Mouse (Mus musculus) gastrocnemius, postnatal 14 days (tissue): Measurements from ENCODE around the gene Pxdn. TPM values are rescaled to one million over a fixed set of nuclear protein-coding genes. Genes with fewer than 3 reads are reported as not detected.

Experiments
- DNase-seq: peaks from one replicate; pipeline ENCODE4 v3.0.0; 2021; ENCODE audit warnings: mixed read lengths
- intact Hi-C: fragments of 180-260 bp; cut with DNase I; formaldehyde crosslinking; loops from one replicate; pipeline ENCODE4 v1.15.1; 2025; ENCODE audit warnings: low total_unique reads
- total RNA-seq, 2 experiments: library from RNA; stranded (reverse); gene quantifications; 2 replicates each; pipeline ENCODE4 v1.2.3; 2021

Gene Pxdn
- total RNA-seq, 2 experiments from 2014 or later: 63.6 to 66.6 TPM

DNA sequence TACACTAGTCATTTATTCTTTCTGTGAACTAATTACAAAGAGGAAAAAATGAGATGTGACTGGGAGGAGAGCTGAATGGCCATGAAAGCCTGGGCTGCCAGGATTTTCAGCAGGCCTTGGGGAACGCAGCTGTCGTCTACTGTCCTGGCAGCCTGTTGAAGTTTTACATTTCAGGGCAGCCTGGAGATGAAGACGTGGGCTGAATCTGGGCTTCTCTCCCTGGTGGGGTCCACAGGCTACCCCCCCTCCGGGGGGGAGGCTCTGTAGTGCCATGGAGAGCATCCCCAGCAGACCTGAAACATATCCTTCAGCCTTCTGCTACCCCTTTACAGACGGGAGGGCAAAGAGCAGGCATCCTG lies 66.9 kb downstream of the Pxdn start:
- peak; percentile 39 for DNase-seq
- intact Hi-C loops: no loop called here

DNA sequence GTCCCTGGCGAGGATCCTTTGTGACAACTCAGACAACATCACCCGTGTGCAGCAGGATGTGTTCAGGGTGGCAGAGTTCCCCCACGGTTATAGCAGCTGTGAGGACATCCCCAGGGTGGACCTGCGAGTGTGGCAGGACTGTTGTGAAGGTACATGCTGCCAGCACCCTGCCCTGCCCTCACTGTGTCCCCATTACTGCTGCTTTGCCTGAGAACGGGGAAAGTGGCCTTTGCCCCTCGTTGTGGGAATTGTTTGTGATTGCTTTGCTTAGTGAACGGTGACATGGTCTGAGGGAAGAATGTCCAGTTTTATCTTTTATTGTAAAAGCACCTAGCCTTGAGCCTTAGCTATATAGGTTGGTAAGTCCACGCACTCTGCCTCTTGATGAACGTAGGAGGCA lies 69.2 kb downstream of the Pxdn start:
- DNase-seq: no peak
- intact Hi-C loops: no loop called here

DNA sequence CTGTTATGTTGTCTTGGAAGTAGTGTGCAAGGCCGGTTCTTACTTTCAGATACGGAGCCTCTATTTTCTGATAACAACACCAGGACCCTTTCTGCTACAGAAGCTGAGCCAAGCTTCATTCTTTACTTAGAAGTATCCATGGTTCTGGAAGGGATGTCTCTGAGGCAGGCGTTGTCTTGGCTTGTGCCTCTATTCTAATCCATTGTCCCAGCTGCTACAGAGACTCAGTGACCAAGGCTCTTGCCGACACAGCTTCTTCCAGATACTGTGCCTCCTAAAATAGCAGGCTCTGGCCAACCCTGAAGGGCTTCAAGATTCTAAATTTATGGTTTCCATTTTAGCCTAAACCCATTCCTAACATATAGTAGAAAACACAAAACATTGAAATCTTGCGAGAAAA lies 71.3 kb downstream of the Pxdn start:
- intact Hi-C loops: no loop called here
- no peak for DNase-seq

DNA sequence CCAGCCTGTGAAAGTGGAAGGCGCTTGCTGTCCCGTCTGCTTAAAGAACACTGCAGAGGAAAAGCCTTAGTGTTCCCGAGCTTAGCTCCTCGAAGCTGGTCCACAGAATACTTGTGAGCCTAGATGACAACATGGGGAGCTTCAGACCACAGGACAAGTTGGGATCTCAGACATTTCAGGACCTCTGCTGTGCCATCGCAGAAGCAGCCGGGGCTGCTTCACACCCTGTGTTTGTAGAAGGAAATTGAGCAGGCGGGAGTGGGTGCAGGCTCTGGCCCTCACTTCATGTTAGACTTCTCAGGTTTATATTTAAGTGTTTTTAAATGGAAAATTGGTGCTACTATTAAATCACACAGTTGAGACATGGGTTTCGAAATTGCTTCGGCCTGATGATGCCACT lies 78.1 kb downstream of the Pxdn start:
- no peak for DNase-seq
- intact Hi-C loops: no loop called here

DNA sequence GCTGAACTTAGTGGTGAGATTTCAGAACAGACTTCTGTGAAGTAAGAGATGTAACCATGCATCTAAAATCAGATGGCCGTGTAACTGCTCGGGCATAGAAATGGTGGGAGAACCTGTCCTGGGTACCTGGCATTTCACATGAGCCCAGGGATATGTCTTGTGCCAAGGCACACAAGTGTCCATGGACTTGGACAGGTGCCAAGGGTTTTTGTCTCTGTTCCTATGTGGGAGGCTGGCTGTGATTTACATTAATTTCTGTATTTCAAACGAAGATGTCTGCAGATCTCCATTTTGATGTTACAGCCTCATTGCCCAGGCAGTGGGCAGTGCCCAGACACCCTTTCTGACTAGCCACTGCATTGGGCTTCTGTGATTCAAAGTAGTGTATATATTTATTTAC lies 79.7 kb downstream of the Pxdn start:
- intact Hi-C loops: no loop called here
- DNase-seq: no peak

DNA sequence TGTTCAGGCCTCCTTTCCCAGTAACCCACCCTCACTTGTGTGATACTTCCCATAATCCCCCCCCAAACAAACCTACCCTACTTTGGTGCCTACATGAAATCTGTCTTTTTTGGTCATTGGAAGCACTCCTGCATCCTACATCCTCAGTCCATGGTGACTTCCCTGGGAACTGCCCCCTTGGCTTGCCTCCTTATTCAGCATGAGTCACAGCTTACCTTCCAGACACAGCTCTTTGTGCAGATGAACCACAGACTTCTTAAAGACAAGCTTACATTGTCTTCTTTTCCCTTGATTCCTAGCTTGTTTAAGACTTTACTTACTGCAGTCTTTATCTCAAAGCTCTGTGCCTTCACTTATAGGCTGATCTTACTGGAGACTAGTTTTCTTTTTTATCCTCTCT lies 83.0 kb downstream of the Pxdn start:
- DNase-seq: no peak
- intact Hi-C loops: no loop called here

DNA sequence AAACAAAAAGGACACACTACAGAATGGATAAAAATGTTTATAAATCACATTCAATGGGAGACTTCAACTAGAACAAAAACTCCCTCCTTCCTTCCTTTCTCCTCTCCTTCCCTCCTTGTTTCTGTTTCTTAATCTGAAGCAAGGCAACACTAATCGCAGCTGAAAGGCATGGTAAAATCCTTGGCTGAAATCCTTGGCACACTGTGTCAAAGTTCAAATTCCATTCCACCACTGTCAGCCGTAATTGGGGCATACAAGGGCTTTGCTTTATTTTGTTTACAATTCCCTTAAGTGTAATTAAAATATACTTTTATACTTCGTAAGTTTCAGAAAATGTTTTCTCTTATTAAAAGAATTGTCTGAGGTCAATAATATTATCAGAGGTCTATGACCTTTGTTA lies 86.1 kb downstream of the Pxdn start:
- intact Hi-C loops: no loop called here
- no peak for DNase-seq

DNA sequence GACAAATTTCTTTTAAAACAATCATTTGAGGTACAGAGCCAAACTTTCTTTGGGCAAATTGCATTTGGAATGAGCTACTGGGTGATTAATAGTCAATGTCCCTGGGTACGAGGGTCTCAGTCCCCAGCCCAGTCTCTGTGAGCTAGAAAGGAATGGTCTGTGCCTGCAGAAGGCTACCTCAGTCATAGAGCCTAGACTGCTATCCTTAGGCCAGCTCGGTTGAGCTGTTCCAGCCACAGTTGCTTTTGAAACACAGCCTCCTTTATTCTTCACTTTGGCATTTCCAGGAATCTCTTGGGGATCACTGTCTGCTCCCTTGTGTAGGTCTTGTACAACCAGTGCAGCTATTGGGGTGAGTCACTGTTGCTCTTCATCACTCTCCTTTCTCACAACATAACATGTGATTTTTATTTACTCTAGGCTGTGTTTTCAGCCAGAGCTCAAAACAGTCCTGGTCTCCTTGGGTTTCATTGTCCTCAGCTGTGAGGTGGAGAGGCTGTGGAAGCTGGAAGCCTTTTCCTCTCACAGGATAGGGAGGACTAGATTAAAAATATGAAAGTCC lies 86.9 kb downstream of the Pxdn start:
- DNase-seq: no peak
- intact Hi-C loops: no loop called here

DNA sequence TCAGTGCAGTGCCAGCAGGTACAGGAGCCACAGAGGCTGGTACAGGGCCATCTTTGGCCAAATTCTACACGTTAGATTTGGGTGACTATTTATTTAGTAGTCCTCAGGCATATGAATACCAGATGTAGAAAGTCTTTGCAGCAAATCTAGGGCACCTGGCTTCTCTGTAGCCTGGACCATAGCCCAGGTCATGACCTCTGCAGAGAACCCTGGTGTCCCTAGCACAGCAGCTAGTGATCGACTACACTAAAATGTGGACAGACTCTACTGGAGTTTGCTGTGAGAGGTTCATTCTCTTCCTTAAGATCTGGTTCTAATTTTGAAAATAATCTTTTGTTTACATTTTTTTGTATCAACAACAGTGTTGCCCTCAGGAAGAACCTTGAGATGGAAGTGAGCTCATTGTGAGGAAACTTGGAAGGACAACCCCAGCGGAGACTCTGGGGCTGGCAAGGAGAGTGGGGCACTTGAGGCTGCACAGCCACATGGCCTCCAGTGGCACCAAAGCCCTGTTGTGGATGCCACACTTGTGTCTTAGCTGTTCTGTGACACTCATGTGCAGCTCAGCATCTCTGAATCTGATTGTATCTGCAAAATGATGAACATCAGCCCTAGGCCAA lies 90.4 kb downstream of the Pxdn start:
- no peak for DNase-seq
- intact Hi-C loops: no loop called here

DNA sequence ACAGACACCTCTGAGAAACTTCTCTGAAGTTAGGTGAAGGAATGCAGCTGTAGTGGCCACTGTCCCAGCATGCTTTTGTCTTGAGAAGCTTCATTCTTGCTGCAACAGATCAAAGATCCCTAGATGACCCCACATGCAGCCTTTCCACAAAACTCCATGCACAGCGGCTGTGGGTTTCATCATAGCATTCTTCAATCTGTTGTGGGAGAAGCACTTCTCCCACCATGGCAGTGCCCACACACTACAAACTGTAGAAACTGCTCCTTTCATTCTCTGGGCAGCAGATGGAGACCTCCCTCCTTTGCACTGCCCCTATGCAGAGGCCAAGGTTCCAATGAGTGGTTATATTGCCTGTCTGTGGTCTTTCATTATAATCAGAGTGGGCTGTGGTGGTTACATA lies 91.7 kb downstream of the Pxdn start:
- intact Hi-C loops: no loop called here
- no peak for DNase-seq

DNA sequence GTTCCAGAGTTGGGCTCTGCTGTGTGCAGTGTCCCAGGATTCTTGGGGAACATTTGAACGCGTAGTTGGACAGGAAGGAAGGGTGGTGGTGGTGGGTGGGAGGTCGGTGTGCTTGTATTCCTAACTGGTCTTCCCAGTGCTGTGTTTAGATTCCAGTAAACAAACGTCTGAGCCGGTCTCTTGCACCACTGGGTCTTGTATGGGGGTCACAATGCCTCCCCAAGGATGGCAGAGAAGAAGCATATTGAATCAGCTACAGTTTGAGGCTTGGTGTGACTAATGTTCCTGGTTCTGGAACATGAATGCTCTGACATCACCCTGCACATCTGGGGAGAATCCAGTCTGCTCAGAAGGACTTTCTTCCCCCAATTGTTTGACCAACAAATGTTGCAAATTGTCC lies 93.2 kb downstream of the Pxdn start:
- intact Hi-C loops: no loop called here
- DNase-seq: no peak

DNA sequence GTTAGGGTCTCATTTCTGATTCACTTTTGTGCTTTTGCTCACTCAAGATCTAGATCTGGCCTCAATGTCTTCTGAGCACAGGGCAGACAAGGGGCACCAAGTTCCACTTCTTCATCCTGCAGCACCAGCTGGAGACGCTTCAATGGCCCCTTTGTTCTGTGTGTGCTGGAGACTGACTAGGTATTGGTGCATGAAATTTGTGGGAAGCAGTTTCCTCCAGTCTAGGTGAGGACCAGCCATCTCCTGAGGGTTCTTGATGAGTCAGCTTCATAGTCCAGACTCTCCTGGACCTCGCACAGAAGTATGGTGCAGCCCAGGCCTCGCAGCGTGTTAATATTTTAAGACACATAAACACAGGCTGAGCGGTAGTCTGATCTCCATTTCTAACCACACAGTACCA lies 97.3 kb downstream of the Pxdn start:
- intact Hi-C loops: no loop called here
- DNase-seq: no peak

DNA sequence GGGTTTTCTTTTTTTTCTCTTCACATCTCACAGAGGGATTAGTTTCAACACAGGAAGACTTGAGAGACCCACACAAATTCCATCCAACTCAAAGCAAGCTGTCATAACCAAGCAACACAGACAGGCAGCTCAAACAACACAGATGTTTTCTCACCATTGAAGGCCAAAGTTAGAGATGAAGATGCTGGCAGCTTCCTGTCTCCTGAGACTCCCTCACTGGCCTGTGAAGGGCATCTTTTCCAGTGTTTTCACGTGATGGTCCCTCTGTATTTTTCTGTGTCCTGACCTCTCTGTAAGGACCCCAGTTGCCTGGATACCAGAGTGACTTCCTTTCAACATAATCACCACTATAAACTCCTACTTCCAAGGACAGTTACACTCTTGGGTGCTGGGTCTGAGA lies 98.0 kb downstream of the Pxdn start:
- intact Hi-C loops: no loop called here
- peak; percentile 25 for DNase-seq

DNA sequence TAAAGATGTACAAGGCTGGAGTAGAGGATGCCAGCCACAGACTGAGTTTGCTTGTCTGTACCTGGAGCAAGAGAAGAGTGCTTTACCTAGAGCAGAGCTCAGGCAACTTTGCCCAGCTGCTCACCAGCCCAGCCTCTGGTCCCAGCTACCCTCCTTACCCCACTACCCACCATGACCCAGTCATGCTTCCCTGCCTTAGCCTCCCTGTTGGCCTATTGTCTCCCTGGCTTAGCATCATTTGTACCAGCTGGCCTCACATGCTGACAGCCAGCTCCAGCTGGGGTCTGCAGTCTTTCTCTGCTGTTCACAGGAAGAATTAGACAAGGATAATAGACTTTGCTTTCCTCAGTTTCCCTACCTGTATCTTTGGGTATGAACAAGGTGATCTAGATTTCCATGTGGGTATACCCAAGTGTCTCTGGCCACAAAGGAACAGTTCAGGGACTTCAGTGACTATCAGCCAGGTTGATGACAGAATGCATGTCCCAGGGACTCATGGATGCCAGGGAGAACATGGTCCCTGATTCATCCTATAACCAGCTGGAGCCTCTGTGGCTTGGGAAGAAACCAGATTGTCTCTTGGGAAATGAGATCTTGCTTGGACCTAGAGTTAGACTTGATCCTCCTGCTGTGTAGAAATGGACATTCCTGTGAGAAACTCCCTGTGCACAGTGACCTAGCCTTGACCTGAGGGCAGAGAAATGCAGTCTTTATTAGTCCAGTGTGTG lies 98.6 kb downstream of the Pxdn start:
- DNase-seq: no peak
- intact Hi-C loops: no loop called here

DNA sequence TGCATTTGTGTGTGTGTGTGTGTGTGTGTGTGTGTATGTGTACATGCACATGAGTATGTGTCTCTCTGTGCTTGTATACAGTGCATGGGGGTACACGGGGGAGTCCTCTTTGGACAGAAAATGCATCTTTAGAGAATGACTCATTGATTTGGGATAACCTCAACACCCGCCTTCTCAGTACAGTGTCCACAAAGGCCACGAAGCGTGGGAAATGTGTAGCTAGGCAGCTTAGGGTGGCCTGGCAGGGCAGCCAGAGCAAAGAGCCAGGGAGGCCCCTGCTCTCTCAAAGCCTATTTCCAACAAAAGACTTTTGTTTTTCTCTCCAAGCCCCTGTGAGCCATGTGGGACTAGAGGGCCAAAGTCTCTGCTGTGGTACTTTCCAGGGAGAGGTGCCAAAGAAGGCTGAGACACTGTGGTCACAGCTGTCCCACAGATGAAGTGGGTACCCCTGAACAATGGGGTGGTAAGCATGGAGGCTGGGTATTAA lies 99.2 kb downstream of the Pxdn start:
- peak; percentile 32 for DNase-seq
- intact Hi-C loops: no loop called here

DNA sequence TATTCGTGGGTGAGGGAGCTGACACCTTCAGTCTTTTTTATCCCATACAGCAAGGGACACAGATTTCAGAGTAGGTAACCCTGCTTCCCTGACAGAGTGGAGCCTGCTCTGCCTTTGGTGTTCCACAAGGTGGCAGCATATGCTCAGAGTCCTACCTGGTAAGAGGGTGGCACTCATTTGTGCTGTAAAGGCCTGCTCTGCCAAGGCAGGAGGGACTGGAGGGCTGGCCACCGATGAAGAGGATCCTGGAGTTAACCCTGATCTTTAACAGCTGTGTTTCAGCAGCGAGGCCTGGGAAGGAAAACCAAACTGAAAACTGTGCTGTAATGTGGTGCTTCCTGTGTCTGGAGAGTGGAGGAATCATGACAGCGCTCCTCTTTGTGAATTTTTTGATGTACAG lies 102.2 kb downstream of the Pxdn start:
- intact Hi-C loops: no loop called here
- peak; percentile 55 for DNase-seq

DNA sequence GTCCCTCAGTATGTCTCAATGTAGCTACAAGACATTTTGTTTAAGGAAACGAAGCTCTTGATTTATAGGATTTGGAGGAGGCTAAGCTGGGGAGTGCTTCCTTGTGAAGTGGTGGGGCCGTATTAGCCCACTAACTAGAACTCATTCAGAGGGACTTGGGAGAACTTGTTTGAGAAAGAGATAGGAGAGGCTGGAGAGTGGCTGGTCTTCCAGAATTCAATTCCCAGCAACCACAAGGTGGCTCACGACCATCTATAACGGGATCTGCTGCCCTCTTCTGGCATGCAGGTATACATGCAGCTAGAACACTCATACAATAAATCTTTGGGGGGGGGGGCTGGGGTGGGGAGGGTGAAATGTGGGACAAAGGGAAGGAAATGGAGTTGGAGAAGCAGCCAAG lies 102.7 kb downstream of the Pxdn start:
- peak; percentile 38 for DNase-seq
- intact Hi-C loops: loop anchor here (2.0 kb wide), 1 partner anchor 113 kb away; no protein-coding TSS in a partner anchor

DNA sequence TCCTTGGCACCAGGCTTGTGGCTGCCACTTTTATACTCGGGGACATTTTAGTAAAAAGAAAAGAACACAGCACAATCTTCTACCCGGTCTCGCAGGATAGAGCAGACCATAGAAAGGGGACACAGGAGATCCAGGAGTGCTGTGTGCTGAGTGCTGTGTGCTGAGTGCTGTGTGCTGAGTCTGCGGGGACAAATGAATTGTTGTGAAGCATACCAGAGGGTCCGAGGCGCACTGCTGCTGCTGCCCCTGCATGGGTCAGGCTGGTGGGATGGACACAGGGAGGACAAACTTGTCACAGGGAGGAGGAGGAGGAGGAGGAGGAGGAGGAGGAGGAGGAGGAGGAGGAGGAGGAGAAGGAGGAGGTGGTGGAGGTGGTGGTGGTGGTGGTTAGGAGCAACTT lies 111.4 kb downstream of the Pxdn start:
- intact Hi-C loops: no loop called here
- no peak for DNase-seq

DNA sequence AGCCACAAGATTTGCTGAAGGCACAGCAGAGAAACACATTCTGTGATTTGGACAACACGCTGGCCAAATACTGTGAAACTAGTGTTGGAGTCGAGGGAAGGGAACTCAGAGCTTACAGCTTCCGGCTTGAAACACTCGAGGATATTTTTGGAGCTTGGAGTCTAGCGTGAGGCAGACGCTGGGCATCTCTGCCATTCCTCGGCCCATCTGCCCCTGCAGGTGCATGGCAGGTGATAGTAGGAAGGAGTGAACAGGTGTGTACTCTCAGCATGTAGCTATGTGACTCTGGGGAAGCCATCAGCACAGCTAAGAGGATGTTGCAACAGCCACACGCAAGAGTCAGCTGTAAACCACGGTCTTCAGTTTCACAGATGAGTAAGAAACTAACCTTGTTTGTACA lies 112.4 kb downstream of the Pxdn start:
- intact Hi-C loops: loop anchor here (5.0 to 10.0 kb wide), 3 partner anchors 75 to 522 kb away; no protein-coding TSS in a partner anchor
- DNase-seq: no peak

DNA sequence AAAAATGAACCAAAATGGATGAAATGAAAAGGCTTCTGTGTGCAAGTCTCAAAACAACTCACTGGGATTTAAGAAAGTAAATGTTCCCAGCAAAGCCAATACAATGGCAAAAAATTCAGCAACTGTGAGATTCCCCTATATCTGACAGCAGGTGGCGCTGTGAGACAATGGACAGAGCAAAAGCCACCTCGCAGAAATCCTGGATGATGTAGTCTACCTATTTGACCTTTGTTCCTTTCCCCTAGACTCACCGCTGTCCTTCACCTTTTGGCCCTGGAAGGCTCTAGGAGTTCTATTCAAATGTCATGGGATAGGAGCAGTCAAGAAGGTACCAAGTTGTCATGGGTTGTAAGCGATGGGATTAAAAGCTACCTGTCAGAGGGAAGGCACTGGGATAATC lies 112.8 kb downstream of the Pxdn start:
- intact Hi-C loops: loop anchor here (5.0 to 10.0 kb wide), 3 partner anchors 75 to 522 kb away; no protein-coding TSS in a partner anchor
- DNase-seq: peak; percentile 35
